13 mouse cellular contexts compared by ENCODE assay signal in genomic region chr1:91917596-91917995, GRCm38 (mm10).
DNase-seq lines count a peak whose midpoint lies in the region; ATAC-seq and TF ChIP-seq lines count a peak whose summit lies in the region.
"Had no signal": no experiment of that assay in that cellular context is flagged by ENCODE, and none has a peak within 500 bp of the region (broad histone marks: within the 10 kb centered on the region; RNA-seq: fewer than 3 reads in every experiment).

No protein-coding gene starts in this region.

- no peak overlapping the region; the same call in 1 of the 2 replicates for H3K27ac ChIP-seq in gastrocnemius, adult 2 months
- H3K27ac ChIP-seq in midbrain, embryonic 11.5 days (ENCODE audit: low read depth, low read length): no peak overlapping the region
- H3K27ac ChIP-seq in midbrain, embryonic 10.5 days (replicated peaks): no peak overlapping the region
- H3K27ac ChIP-seq in stomach, postnatal 0 days (replicated peaks): no peak overlapping the region
- no peak overlapping the region for H3K27ac ChIP-seq in forebrain, postnatal 0 days (ENCODE audit: low read depth, low read length)
- H3K27ac ChIP-seq: embryonic facial prominence, embryonic 10.5 days; macrophage had no signal

- no peaks in the 10 kb centered on the region for H3K27me3 ChIP-seq in midbrain, embryonic 11.5 days (ENCODE audit: control insufficient read depth, insufficient read depth, low read length)
- no peaks in the 10 kb centered on the region for H3K27me3 ChIP-seq in midbrain, embryonic 10.5 days (ENCODE audit: low read depth, poor library complexity, severe bottlenecking)
- H3K27me3 ChIP-seq in stomach, postnatal 0 days (ENCODE audit: control insufficient read depth, insufficient read depth, low read length): no peaks in the 10 kb centered on the region
- H3K27me3 ChIP-seq in forebrain, postnatal 0 days (ENCODE audit: insufficient read depth, low read length): no peaks in the 10 kb centered on the region

- no peaks in the 10 kb centered on the region for H3K36me3 ChIP-seq in midbrain, embryonic 11.5 days (ENCODE audit: control insufficient read depth, insufficient read depth, low read length)
- no peaks in the 10 kb centered on the region for H3K36me3 ChIP-seq in midbrain, embryonic 10.5 days
- no peaks in the 10 kb centered on the region for H3K36me3 ChIP-seq in stomach, postnatal 0 days (ENCODE audit: control insufficient read depth, insufficient read depth, low read length)
- H3K36me3 ChIP-seq in forebrain, postnatal 0 days (ENCODE audit: insufficient read depth): no peaks in the 10 kb centered on the region
- H3K36me3 ChIP-seq: embryonic facial prominence, embryonic 10.5 days; G1E had no signal

- no peak overlapping the region for H3K4me2 ChIP-seq in midbrain, embryonic 11.5 days
- H3K4me2 ChIP-seq in stomach, postnatal 0 days (replicated peaks; ENCODE audit: low read depth): no peak overlapping the region
- H3K4me2 ChIP-seq in forebrain, postnatal 0 days (ENCODE audit: low read depth): no peak overlapping the region

- H3K9me3 ChIP-seq in midbrain, embryonic 11.5 days (ENCODE audit: control insufficient read depth, low read length): no peaks in the 10 kb centered on the region
- no peaks in the 10 kb centered on the region for H3K9me3 ChIP-seq in midbrain, embryonic 10.5 days (replicated peaks)
- H3K9me3 ChIP-seq in stomach, postnatal 0 days (ENCODE audit: control insufficient read depth, low read length): no peaks in the 10 kb centered on the region
- H3K9me3 ChIP-seq in forebrain, postnatal 0 days (ENCODE audit: low read length): no peaks in the 10 kb centered on the region
- H3K9me3 ChIP-seq: embryonic facial prominence, embryonic 10.5 days; G1E had no signal

- H3K9ac ChIP-seq in midbrain, embryonic 11.5 days (ENCODE audit: low read length): no peak overlapping the region
- no peak overlapping the region for H3K9ac ChIP-seq in stomach, postnatal 0 days (ENCODE audit: low read length)
- H3K9ac ChIP-seq in forebrain, postnatal 0 days: no peak overlapping the region

- intact Hi-C loops in gastrocnemius, adult 2 months (cut with DNase I): no loop called here
- intact Hi-C loops in gastrocnemius, postnatal 14 days (cut with DNase I; ENCODE audit: low total_unique reads): no loop called here

- ATAC-seq in midbrain, embryonic 11.5 days (ENCODE audit: low FRiP score): no peak
- ATAC-seq in stomach, postnatal 0 days (ENCODE audit: low FRiP score, low TSS enrichment): no peak
- no peak for ATAC-seq in forebrain, postnatal 0 days

- H3K4me3 ChIP-seq in gastrocnemius, adult 2 months: no peak overlapping the region
- H3K4me3 ChIP-seq in midbrain, embryonic 11.5 days (ENCODE audit: low read depth, low read length): no peak overlapping the region
- no peak overlapping the region for H3K4me3 ChIP-seq in midbrain, embryonic 10.5 days
- no peak overlapping the region for H3K4me3 ChIP-seq in stomach, postnatal 0 days (ENCODE audit: low read depth, low read length)
- H3K4me3 ChIP-seq in forebrain, postnatal 0 days (ENCODE audit: low read depth, low read length): no peak overlapping the region
- H3K4me3 ChIP-seq: embryonic facial prominence, embryonic 10.5 days had no signal

- no peak for TF ChIP-seq EP300 in stomach, postnatal 0 days (optimal IDR thresholded peaks at IDR 0.05)

- H3K4me1 ChIP-seq in midbrain, embryonic 11.5 days (ENCODE audit: control insufficient read depth, insufficient read depth, low read length): no peaks in the 10 kb centered on the region
- H3K4me1 ChIP-seq in midbrain, embryonic 10.5 days: peaks cover 20% of the 10 kb centered on the region
- H3K4me1 ChIP-seq in stomach, postnatal 0 days (replicated peaks; ENCODE audit: control insufficient read depth, insufficient read depth): peaks cover 6% of the 10 kb centered on the region; the same call in 1 of the 2 replicates
- no peaks in the 10 kb centered on the region for H3K4me1 ChIP-seq in forebrain, postnatal 0 days (ENCODE audit: insufficient read depth)

- 88% methylated on average over 2 of the region's 2 CpGs for WGBS in midbrain, embryonic 11.5 days
- WGBS in midbrain, embryonic 10.5 days: 86% methylated on average over 2 of the region's 2 CpGs
- WGBS in stomach, postnatal 0 days: 44% methylated on average over 2 of the region's 2 CpGs
- 68% methylated on average over 2 of the region's 2 CpGs for WGBS in forebrain, postnatal 0 days

- peak; percentile 46 for DNase-seq in gastrocnemius, adult 2 months
- no peak for DNase-seq in gastrocnemius, postnatal 14 days
- DNase-seq in midbrain, embryonic 11.5 days (ENCODE audit: low spot score, missing footprints): peak; percentile 69
- no peak for DNase-seq in midbrain, embryonic 10.5 days (ENCODE audit: low spot score)
- DNase-seq in kidney, adult 8-10 months: peak; percentile 79 to 82
- no peak for DNase-seq in stomach, postnatal 0 days (ENCODE audit: low spot score)
- DNase-seq in urinary bladder, postnatal 36 days (ENCODE audit: low spot score in 2 of 2): no peak
- no peak for DNase-seq in forebrain, postnatal 0 days
- DNase-seq: cerebellum, adult 2 months; gastrocnemius, postnatal 25 days had no signal

- no peak for TF ChIP-seq CTCF in gastrocnemius, adult 2 months (IDR thresholded peaks at IDR 0.05)
- 0 out of 2 replicates have a peak, but pooled peaks have one; percentile 14 for TF ChIP-seq CTCF in stomach, postnatal 0 days (IDR thresholded peaks at IDR 0.05; ENCODE audit: low read depth)
- no peak for TF ChIP-seq CTCF in forebrain, postnatal 0 days (IDR thresholded peaks at IDR 0.05; ENCODE audit: low read depth)

Comparison
In these comparisons a context has a peak if more than half of its experiments do, and no peak if none do; other contexts are left out.
1. DNase-seq: peak in gastrocnemius, adult 2 months (single experiment), midbrain, embryonic 11.5 days (single experiment) and kidney, adult 8-10 months (2 of 2); none in gastrocnemius, postnatal 14 days (single experiment), midbrain, embryonic 10.5 days (single experiment), stomach, postnatal 0 days (single experiment), urinary bladder, postnatal 36 days (0 of 2) and forebrain, postnatal 0 days (single experiment).